Mouse (Mus musculus) mesoderm, embryonic 11.5 days (tissue): Measurements from ENCODE around the gene Tas2r117.

ENCODE experiments used
- DNase-seq: peaks from one replicate; pipeline ENCODE4 v3.0.0-alpha.2; 2012; ENCODE audit warnings: low read depth, low spot score

Gene Tas2r117

GRCm38 (mm10) chr6:132802518-132802917, at the start of gene Tas2r117:
Gene Tas2r117 (plus strand): TSS chr6:132802818.
- DNase-seq, result no peak

- DNase-seq, result no peak
Measured at GRCm38 (mm10) chr6:132754430-132754829, 48.2 kb upstream of the Tas2r117 start, which contains the start of gene Tas2r124. Gene Tas2r124 (plus strand): TSS chr6:132754730.

- DNase-seq, result no peak
Measured at GRCm38 (mm10) chr6:132761831-132762230, 40.8 kb upstream of the Tas2r117 start, which contains the start of gene Tas2r102. Gene Tas2r102 (plus strand): TSS chr6:132762131.

GRCm38 (mm10) chr6:132778062-132778461, 24.6 kb upstream of the Tas2r117 start, which contains the start of gene Tas2r136:
Gene Tas2r136 (minus strand): TSS chr6:132778162.
- no peak for DNase-seq

- peak; percentile 61 for DNase-seq
Measured at GRCm38 (mm10) chr6:132795393-132795792, 7.2 kb upstream of the Tas2r117 start.

- no peak for DNase-seq
Measured at GRCm38 (mm10) chr6:132846842-132847241, 44.2 kb downstream of the Tas2r117 start, which contains the start of gene Tas2r123. Gene Tas2r123 (plus strand): TSS chr6:132847142.
